Mouse (Mus musculus) olfactory bulb, adult 2 months (tissue): ENCODE measurements around the gene Bend7. TPM values are rescaled to one million over a fixed set of nuclear protein-coding genes. Genes with fewer than 3 reads are reported as not detected.

Experiments
- H3K27ac ChIP-seq: fragments of 200-500 bp; 2 replicates; pipeline ENCODE4 v1.5.1; 2012; ENCODE audit warnings: low read depth, low read length; ENCODE audit not compliant: insufficient read depth
- H3K4me1 ChIP-seq: fragments of 200-500 bp; 2 replicates; pipeline ENCODE4 v1.6.1; 2012; ENCODE audit warnings: low read length; ENCODE audit not compliant: control insufficient read depth, insufficient read depth
- H3K4me3 ChIP-seq: fragments of 200-500 bp; 2 replicates; pipeline ENCODE4 v1.5.1; 2012; ENCODE audit warnings: mild to moderate bottlenecking, low read depth, low read length, moderate library complexity; ENCODE audit not compliant: insufficient read depth
- CTCF ChIP-seq: fragments of 200-500 bp; IDR thresholded peaks from 2 replicates; pipeline ENCODE4 v1.5.1; 2012; ENCODE audit warnings: low read depth, mild to moderate bottlenecking, low read length, moderate library complexity; ENCODE audit not compliant: insufficient read depth
- POLR2A ChIP-seq: fragments of 200-500 bp; IDR thresholded peaks from 2 replicates; pipeline ENCODE4 v1.6.1; 2012; ENCODE audit warnings: mild to moderate bottlenecking, low read depth, low read length, moderate library complexity; ENCODE audit not compliant: insufficient read depth
- WGBS: fragments of 180-500 bp; shearing (Covaris S2); methylation state at CpG from one replicate; pipeline ENCODE4 v1.1.7; 2018; 5-methylcytosine and 5-hydroxymethylcytosine counted together
- polyA plus RNA-seq: library from polyadenylated mRNA; stranded (reverse); fragments of >200 nt; gene quantifications from 2 replicates; pipeline ENCODE4 v1.2.4, GENCODE M21; 2012; ENCODE audit warnings: low replicate concordance; ENCODE audit not compliant: missing spikeins, insufficient read depth, insufficient read length

The Bend7 gene
- polyA plus RNA-seq, 1 experiment: not detected

DNA sequence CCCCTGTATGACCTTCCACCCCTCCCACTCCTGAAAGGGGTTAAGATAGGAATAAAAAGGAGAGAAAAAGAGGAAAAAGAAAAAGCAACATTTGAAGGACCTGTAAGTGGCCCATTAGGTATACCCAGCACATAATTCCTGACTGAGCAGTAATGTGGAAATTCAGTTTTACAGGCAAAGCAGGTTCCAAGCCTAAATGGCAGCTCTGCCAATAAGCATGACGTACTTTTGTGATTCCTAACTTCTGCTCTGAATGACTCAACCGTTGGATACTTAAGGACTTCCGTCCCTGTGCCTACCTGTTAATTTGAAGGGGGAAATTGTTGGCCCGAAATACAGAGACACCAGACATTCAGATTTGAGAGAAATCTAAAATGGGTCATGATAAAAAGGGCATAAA, 74.9 kb downstream of the Bend7 start:
- Histone ChIP-seq H3K4me3 (no peak overlapping the region), H3K27ac (no peak overlapping the region), H3K4me1 (no peaks in the 10 kb centered on the region)
- TF ChIP-seq POLR2A: no peak
- 94% methylated on average over 4 of the region's 4 CpGs for WGBS

DNA sequence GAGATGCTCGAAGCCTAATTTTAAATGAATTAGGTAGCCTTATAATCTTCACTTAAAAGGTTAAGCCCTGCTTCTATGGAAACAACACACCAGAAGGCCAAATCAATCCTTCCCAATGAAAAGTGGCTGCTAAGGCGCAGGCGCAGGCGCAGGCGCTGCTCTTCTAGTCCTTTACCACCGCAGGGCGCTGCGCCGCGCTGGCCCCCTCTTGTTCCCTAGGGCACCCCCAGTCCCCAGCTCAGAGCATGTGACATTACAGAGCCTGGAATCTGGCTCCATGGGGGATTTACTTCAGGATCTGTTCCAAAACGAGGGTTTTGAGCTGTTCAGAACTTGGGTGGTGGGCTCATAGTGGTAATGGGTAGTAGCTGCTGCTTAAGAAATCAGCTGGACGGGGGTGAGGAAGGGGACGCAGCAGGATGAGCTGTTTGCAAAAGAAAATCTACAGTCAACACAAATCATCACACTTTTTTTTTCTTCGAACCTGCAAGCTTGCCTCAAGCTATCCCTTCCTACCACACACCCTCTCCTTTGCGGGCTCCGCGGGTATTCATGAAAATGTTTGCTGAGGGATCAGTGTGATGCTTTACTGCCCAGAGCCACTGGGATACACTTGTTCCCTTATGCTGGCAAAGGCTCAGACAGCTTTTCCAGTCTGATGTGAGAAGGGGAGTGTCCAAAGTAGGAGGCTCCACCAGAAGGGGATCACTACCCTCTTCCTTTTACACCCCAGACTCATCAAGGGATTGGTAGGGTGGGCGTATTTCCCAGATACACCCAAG, 85.0 kb downstream of the Bend7 start:
- no peaks in the 10 kb centered on the region for H3K4me1 ChIP-seq
- TF ChIP-seq CTCF: no peak
- TF ChIP-seq POLR2A: no peak
- 58% methylated on average over 18 of the region's 18 CpGs for WGBS
- H3K4me3 ChIP-seq: no peak overlapping the region
- no peak overlapping the region for H3K27ac ChIP-seq

DNA sequence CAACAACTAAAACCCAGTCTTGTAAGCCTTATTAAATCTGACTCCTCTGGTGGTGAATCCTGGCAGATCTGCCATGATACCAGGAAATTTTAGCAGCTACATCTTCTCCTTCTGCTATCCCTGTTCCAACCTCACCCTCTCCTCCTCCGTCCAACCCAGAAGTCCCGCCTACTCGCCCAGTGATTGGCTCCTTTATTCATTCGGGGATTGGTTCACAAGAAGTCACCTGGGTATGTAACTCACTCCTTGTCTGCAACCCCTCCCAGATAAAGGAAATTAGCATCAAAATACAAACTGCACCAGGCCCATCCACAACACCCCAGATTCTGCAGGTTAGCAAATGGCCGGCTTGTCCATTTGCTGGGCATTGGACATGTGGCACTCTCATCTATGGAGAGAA, 98.7 kb downstream of the Bend7 start:
- 56% methylated on average over 5 of the region's 5 CpGs for WGBS
- no peak overlapping the region for H3K4me3 ChIP-seq
- H3K4me1 ChIP-seq: no peaks in the 10 kb centered on the region
- TF ChIP-seq POLR2A: no peak
- TF ChIP-seq CTCF: no peak
- H3K27ac ChIP-seq: no peak overlapping the region

DNA sequence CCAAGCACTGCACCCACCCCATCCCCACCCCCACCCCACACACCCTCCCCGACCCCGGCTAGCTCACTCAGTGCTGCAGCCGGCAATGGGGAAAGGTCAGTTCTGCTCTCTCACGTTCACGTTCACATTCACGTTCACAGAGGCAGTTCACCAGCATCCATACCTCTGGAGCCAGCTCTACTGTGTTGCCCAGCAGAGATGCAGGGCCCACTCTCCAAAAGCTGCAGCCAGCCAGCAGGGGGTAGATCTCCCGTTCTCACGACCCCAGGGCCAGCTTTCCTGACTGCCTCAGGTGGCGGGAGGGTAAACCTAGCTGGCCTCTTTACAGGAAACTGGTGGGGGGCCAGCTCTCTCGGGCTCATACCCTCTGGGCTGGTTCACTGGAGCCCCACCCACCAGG, 100.0 kb downstream of the Bend7 start:
- Histone ChIP-seq H3K4me1 (no peaks in the 10 kb centered on the region), H3K27ac (no peak overlapping the region), H3K4me3 (no peak overlapping the region)
- WGBS: 21% methylated on average over 10 of the region's 10 CpGs
- no peak for TF ChIP-seq CTCF
- no peak for TF ChIP-seq POLR2A

DNA sequence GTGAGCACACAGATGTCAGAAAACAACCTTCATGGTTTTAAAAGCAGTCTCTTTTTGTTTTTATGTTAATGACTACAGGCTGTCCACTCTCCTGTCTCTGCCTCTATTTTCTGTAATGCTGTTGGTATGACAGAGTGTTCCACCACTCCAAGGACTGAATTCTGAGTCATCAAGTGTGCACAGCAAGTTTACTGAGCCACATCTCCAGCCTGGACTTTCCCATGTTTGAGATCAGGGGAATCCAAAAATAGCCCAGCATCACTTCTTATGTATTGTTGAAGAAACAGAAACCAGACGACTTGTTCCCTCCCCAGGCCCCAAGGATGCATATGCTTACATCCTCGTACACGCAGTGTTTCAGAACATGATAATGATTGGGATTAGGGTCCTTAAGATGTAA, 102.6 kb downstream of the Bend7 start:
- 57% methylated on average over 3 of the region's 3 CpGs for WGBS

DNA sequence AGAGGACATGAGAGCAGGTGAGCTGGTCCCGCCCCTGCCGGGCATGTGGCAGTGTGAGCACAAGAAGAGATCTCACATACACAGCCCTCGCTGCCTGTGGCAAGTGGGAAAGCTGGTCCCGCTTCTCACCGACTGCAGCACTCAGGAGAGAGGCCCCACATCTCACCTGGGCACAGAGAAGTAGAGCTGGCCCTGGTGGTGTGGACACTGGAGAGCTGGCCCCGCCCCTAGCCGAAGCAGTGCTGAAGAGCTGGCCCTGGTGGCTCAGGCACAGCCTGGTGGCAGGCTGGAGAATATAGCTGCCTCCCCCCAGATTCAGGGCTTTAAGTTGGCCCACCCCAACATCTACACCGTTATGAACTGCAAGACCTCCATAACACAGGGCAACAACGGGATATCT, 106.4 kb downstream of the Bend7 start:
- TF ChIP-seq CTCF: no peak
- TF ChIP-seq POLR2A: no peak
- WGBS: 77% methylated on average over 9 of the region's 9 CpGs

More for the DNA sequence above, 102.6 kb downstream of the Bend7 start:
- H3K27ac ChIP-seq: no peak overlapping the region
- H3K4me3 ChIP-seq: no peak overlapping the region
- no peaks in the 10 kb centered on the region for H3K4me1 ChIP-seq
- TF ChIP-seq POLR2A (no peak), CTCF (no peak)

DNA sequence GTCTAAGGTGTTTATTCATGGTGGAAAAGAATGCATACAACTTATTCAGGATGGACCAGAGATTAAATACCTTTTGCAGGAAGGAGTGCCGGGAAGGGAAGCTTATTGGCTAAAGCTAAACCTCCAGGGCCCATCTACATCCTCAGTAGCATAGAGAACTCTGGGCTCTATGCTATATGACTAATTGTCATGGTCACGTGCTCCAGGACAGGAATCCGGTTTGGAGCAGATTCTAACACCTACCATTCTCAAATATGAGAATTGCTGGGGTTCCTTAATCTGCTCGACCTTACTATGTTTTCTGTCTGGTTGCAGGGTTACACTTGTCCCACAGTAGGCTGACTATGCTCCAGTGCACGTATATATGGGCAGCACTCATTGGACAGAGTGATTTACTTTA, 110.4 kb downstream of the Bend7 start:
- no peak for TF ChIP-seq POLR2A
- no peak for TF ChIP-seq CTCF
- Histone ChIP-seq H3K27ac (no peak overlapping the region), H3K4me1 (no peaks in the 10 kb centered on the region), H3K4me3 (no peak overlapping the region)
- 91% methylated on average over 5 of the region's 5 CpGs for WGBS

More for the DNA sequence above, 106.4 kb downstream of the Bend7 start:
- no peaks in the 10 kb centered on the region for H3K4me1 ChIP-seq
- no peak overlapping the region for H3K4me3 ChIP-seq
- no peak overlapping the region for H3K27ac ChIP-seq

DNA sequence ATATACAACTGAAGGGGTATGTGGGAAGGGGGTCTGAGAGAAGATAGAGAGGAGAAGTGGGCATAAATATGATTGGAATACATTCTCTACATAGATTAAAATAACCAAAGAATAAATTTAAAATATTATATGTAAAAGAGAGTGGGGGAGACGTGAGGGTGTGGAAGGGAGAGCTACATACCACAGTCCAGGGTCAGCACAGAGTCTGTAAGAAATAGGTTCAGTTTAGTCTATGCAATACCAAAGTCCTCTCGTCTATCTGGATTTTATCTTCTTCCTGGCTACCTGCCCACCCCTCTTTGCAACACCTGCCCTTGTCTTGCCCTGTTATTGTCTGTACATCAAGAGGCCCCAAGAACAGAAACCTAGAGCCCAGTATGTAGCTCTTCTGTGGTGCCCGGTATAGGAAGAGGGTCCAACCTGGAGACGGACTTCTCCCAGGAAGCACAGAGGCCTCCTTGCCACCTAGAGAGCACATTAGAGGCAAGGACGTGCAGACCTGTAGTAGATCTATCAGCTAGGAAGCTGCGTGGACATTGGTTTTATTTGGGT, 110.9 kb downstream of the Bend7 start:
- Histone ChIP-seq H3K4me3 (no peak overlapping the region), H3K27ac (no peak overlapping the region), H3K4me1 (no peaks in the 10 kb centered on the region)
- TF ChIP-seq CTCF: no peak
- TF ChIP-seq POLR2A: no peak
- WGBS: 93% methylated on average over 6 of the region's 6 CpGs

DNA sequence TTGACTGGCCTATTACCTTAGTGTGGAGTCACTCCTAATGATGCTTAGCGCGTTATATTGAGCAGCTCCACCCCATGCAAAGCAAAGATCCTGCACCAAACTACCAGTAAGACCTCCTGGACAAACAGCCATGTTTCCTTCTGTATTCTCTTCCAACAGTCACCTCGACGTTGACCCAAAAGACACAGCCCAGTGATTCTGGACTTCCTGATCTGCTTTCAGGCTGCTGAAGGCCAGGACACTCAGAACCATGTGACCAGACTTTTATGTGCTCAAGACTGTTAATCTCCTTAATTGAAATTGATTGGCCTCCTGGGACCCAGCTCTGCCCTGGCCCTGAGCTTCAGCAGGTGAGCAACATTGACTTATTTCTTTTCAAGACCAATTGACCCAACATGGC, 111.4 kb downstream of the Bend7 start:
- H3K4me1 ChIP-seq: no peaks in the 10 kb centered on the region
- H3K4me3 ChIP-seq: no peak overlapping the region
- H3K27ac ChIP-seq: no peak overlapping the region
- TF ChIP-seq POLR2A: no peak
- 84% methylated on average over 4 of the region's 4 CpGs for WGBS

DNA sequence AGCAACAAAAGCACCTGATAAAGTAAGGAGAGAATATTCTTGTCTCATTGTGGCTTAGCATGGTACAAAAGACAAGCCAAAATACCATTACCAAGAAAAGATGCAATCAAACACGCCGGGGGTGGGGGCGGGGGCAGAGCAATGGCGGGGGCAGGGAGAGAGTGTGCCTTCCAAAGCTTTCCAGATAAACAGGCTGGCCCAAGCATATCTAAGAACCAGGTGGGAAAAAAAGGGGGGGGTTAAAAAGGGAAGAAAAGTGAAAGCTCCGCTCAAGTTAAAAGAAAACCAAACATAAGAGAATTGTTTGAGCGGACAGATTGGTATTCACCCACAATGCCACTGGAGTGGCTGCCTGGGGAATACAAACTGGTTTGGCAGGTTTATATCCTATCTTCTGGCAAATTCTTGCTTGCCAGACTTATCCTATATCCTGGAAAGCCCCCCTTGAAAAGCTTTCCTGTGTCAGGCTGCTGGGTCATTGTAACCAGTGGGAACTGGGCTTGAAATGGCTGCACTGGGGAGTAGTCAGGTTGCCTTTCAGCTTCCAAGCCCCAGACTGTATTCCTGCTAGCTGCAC, 111.9 kb downstream of the Bend7 start:
- TF ChIP-seq CTCF (no peak), POLR2A (no peak)
- Histone ChIP-seq H3K4me1 (no peaks in the 10 kb centered on the region), H3K4me3 (no peak overlapping the region), H3K27ac (no peak overlapping the region)
- WGBS: 88% methylated on average over 6 of the region's 6 CpGs
